Mouse (Mus musculus): Measurements from ENCODE around the gene Ncoa7. TPM values are rescaled to one million over a fixed set of nuclear protein-coding genes. Genes with fewer than 3 reads are reported as not detected.
"Not testable (repeated sequence)": the region's sequence is repeated elsewhere in the genome, so short reads cannot be mapped to it uniquely, and the experiment has no call there.

Gene Ncoa7
- polyA plus RNA-seq, 1 experiment: 11.7 TPM

GRCm38 (mm10) chr10:30791016-30791415 is 12.1 kb downstream of the Ncoa7 start:
- no peak overlapping the region for H3K4me3 ChIP-seq (ENCODE audit: low read depth, low read length)

GRCm38 (mm10) chr10:30789521-30789920 is 13.6 kb downstream of the Ncoa7 start:
- H3K9ac ChIP-seq (ENCODE audit: low read depth, poor library complexity, severe bottlenecking): no peak overlapping the region
- no peak overlapping the region for H3K4me3 ChIP-seq (ENCODE audit: low read depth, low read length)
- peaks cover 4% of the 10 kb centered on the region for H3K9me3 ChIP-seq (replicated peaks; ENCODE audit: control insufficient read depth, insufficient read depth, low read length, poor library complexity, severe bottlenecking)
- peaks cover 2% of the 10 kb centered on the region for H3K4me1 ChIP-seq (ENCODE audit: control insufficient read depth, insufficient read depth, low read length)
- H3K27me3 ChIP-seq (ENCODE audit: control insufficient read depth, insufficient read depth, low read length, poor library complexity, severe bottlenecking): no peaks in the 10 kb centered on the region
- H3K27ac ChIP-seq (ENCODE audit: insufficient read depth, low read length): no peak overlapping the region
- TF ChIP-seq POLR2A (IDR thresholded peaks at IDR 0.05; ENCODE audit: insufficient read depth, low read length) (no peak), EP300 (IDR thresholded peaks at IDR 0.05; ENCODE audit: insufficient read depth, low read depth, low read length) (no peak), CTCF (IDR thresholded peaks at IDR 0.05; ENCODE audit: low read depth, low read length) (no peak)
- H3K36me3 ChIP-seq (ENCODE audit: control insufficient read depth, insufficient read depth, low read length, poor library complexity, severe bottlenecking): no peaks in the 10 kb centered on the region

More at GRCm38 (mm10) chr10:30791016-30791415, 12.1 kb downstream of the Ncoa7 start:
- peaks cover 6% of the 10 kb centered on the region for H3K9me3 ChIP-seq (replicated peaks; ENCODE audit: control insufficient read depth, insufficient read depth, low read length, poor library complexity, severe bottlenecking)
- TF ChIP-seq POLR2A (IDR thresholded peaks at IDR 0.05; ENCODE audit: insufficient read depth, low read length): no peak
- H3K4me1 ChIP-seq (ENCODE audit: control insufficient read depth, insufficient read depth, low read length): no peaks in the 10 kb centered on the region
- H3K27ac ChIP-seq (ENCODE audit: insufficient read depth, low read length): no peak overlapping the region
- no peak overlapping the region for H3K9ac ChIP-seq (ENCODE audit: low read depth, poor library complexity, severe bottlenecking)
- no peaks in the 10 kb centered on the region for H3K36me3 ChIP-seq (ENCODE audit: control insufficient read depth, insufficient read depth, low read length, poor library complexity, severe bottlenecking)
- no peaks in the 10 kb centered on the region for H3K27me3 ChIP-seq (ENCODE audit: control insufficient read depth, insufficient read depth, low read length, poor library complexity, severe bottlenecking)

- Histone ChIP-seq H3K36me3 (ENCODE audit: control insufficient read depth, insufficient read depth, low read length, poor library complexity, severe bottlenecking) (no peaks in the 10 kb centered on the region), H3K9ac (ENCODE audit: low read depth, poor library complexity, severe bottlenecking) (no peak overlapping the region), H3K4me3 (ENCODE audit: low read depth, low read length) (no peak overlapping the region), H3K9me3 (replicated peaks; ENCODE audit: control insufficient read depth, insufficient read depth, low read length, poor library complexity, severe bottlenecking) (no peaks in the 10 kb centered on the region; the same call in 1 of the 2 replicates), H3K4me1 (ENCODE audit: control insufficient read depth, insufficient read depth, low read length) (peaks cover 2% of the 10 kb centered on the region), H3K27me3 (ENCODE audit: control insufficient read depth, insufficient read depth, low read length, poor library complexity, severe bottlenecking) (no peaks in the 10 kb centered on the region), H3K27ac (ENCODE audit: insufficient read depth, low read length) (no peak overlapping the region)
- TF ChIP-seq CTCF (IDR thresholded peaks at IDR 0.05; ENCODE audit: low read depth, low read length) (no peak), EP300 (IDR thresholded peaks at IDR 0.05; ENCODE audit: insufficient read depth, low read depth, low read length) (no peak), POLR2A (IDR thresholded peaks at IDR 0.05; ENCODE audit: insufficient read depth, low read length) (no peak)
Observed at GRCm38 (mm10) chr10:30788340-30788721, 14.8 kb downstream of the Ncoa7 start.

- Histone ChIP-seq H3K36me3 (ENCODE audit: control insufficient read depth, insufficient read depth, low read length, poor library complexity, severe bottlenecking) (no peaks in the 10 kb centered on the region), H3K9ac (ENCODE audit: low read depth, poor library complexity, severe bottlenecking) (no peak overlapping the region), H3K4me1 (ENCODE audit: control insufficient read depth, insufficient read depth, low read length) (peaks cover 2% of the 10 kb centered on the region), H3K27me3 (ENCODE audit: control insufficient read depth, insufficient read depth, low read length, poor library complexity, severe bottlenecking) (no peaks in the 10 kb centered on the region), H3K4me3 (ENCODE audit: low read depth, low read length) (no peak overlapping the region), H3K27ac (ENCODE audit: insufficient read depth, low read length) (no peak overlapping the region), H3K9me3 (replicated peaks; ENCODE audit: control insufficient read depth, insufficient read depth, low read length, poor library complexity, severe bottlenecking) (no peaks in the 10 kb centered on the region; the same call in 1 of the 2 replicates)
- TF ChIP-seq POLR2A (IDR thresholded peaks at IDR 0.05; ENCODE audit: insufficient read depth, low read length): no peak
- TF ChIP-seq EP300 (IDR thresholded peaks at IDR 0.05; ENCODE audit: insufficient read depth, low read depth, low read length): no peak
- no peak for TF ChIP-seq CTCF (IDR thresholded peaks at IDR 0.05; ENCODE audit: low read depth, low read length)
Observed at GRCm38 (mm10) chr10:30787684-30788339, 15.3 kb downstream of the Ncoa7 start.

GRCm38 (mm10) chr10:30786103-30786754 is 16.9 kb downstream of the Ncoa7 start:
- no peaks in the 10 kb centered on the region for H3K9me3 ChIP-seq (replicated peaks; ENCODE audit: control insufficient read depth, insufficient read depth, low read length, poor library complexity, severe bottlenecking)
- no peak for TF ChIP-seq CTCF (IDR thresholded peaks at IDR 0.05; ENCODE audit: low read depth, low read length)
- no peak for TF ChIP-seq EP300 (IDR thresholded peaks at IDR 0.05; ENCODE audit: insufficient read depth, low read depth, low read length)
- TF ChIP-seq POLR2A (IDR thresholded peaks at IDR 0.05; ENCODE audit: insufficient read depth, low read length): no peak
- no peak overlapping the region for H3K27ac ChIP-seq (ENCODE audit: insufficient read depth, low read length)
- H3K27me3 ChIP-seq (ENCODE audit: control insufficient read depth, insufficient read depth, low read length, poor library complexity, severe bottlenecking): no peaks in the 10 kb centered on the region
- no peak overlapping the region for H3K4me3 ChIP-seq (ENCODE audit: low read depth, low read length)
- H3K4me1 ChIP-seq (ENCODE audit: control insufficient read depth, insufficient read depth, low read length): peaks cover 2% of the 10 kb centered on the region
- no peak overlapping the region for H3K9ac ChIP-seq (ENCODE audit: low read depth, poor library complexity, severe bottlenecking)
- H3K36me3 ChIP-seq (ENCODE audit: control insufficient read depth, insufficient read depth, low read length, poor library complexity, severe bottlenecking): no peaks in the 10 kb centered on the region

- not testable (repeated sequence) for H3K27me3 ChIP-seq (ENCODE audit: control insufficient read depth, insufficient read depth, low read length, poor library complexity, severe bottlenecking)
Observed at GRCm38 (mm10) chr10:30780921-30781320, 22.2 kb downstream of the Ncoa7 start.

More at GRCm38 (mm10) chr10:30780921-30781320, 22.2 kb downstream of the Ncoa7 start:
- H3K9me3 ChIP-seq (replicated peaks; ENCODE audit: control insufficient read depth, insufficient read depth, low read length, poor library complexity, severe bottlenecking); H3K4me3 ChIP-seq (ENCODE audit: low read depth, low read length); H3K27ac ChIP-seq (ENCODE audit: insufficient read depth, low read length); H3K4me1 ChIP-seq (ENCODE audit: control insufficient read depth, insufficient read depth, low read length); H3K9ac ChIP-seq (ENCODE audit: low read depth, poor library complexity, severe bottlenecking); H3K36me3 ChIP-seq (ENCODE audit: control insufficient read depth, insufficient read depth, low read length, poor library complexity, severe bottlenecking): not testable (repeated sequence)
